10 mouse cellular contexts compared by ENCODE assay signal in genomic region chr4:151043281-151043680, GRCm38 (mm10). TPM values are rescaled to one million over a fixed set of nuclear protein-coding genes. Genes with fewer than 3 reads are reported as not detected.
DNase-seq lines count a peak whose midpoint lies in the region; ATAC-seq lines count a peak whose summit lies in the region.
"Had no signal": no experiment of that assay in that cellular context is flagged by ENCODE, and none has a peak within 500 bp of the region (broad histone marks: within the 10 kb centered on the region; RNA-seq: fewer than 3 reads in every experiment).

No protein-coding gene starts in this region.

- peak; percentile 27 for DNase-seq in layer of hippocampus, adult 11-12 months (ENCODE audit: low spot score)
- no peak for DNase-seq in layer of hippocampus, postnatal 14 days (ENCODE audit: low spot score in 2 of 2)
- DNase-seq in fibroblast of lung, adult 2 months (ENCODE audit: low read depth), result peak; percentile 36
- DNase-seq in thymus, postnatal 14 days, result no peak
- DNase-seq in right cerebral cortex, adult 18-20 months, result no peak

- no peak overlapping the region for H3K27ac ChIP-seq in hindbrain, embryonic 12.5 days
- H3K27ac ChIP-seq in limb, embryonic 15.5 days, result no peak overlapping the region
- H3K27ac ChIP-seq in midbrain, embryonic 16.5 days (ENCODE audit: low read length), result no peak overlapping the region

- no peaks in the 10 kb centered on the region for H3K9me3 ChIP-seq in hindbrain, embryonic 12.5 days (replicated peaks)
- H3K9me3 ChIP-seq in limb, embryonic 15.5 days, result no peaks in the 10 kb centered on the region
- no peaks in the 10 kb centered on the region for H3K9me3 ChIP-seq in midbrain, embryonic 16.5 days (replicated peaks; ENCODE audit: control insufficient read depth, low read length, poor library complexity, severe bottlenecking)

- ATAC-seq in hindbrain, embryonic 12.5 days (ENCODE audit: low FRiP score), result no peak
- ATAC-seq in limb, embryonic 15.5 days (ENCODE audit: insufficient number of reproducible peaks, low FRiP score, low TSS enrichment, low read depth), result no peak
- ATAC-seq in midbrain, embryonic 16.5 days, result no peak

- H3K9ac ChIP-seq in hindbrain, embryonic 12.5 days, result no peak overlapping the region
- peak overlapping the region; percentile 58; the same call in 1 of the 2 replicates for H3K9ac ChIP-seq in limb, embryonic 15.5 days
- H3K9ac ChIP-seq in midbrain, embryonic 16.5 days (ENCODE audit: low read depth, low read length), result no peak overlapping the region

- 53% methylated on average over 5 of the region's 5 CpGs for WGBS in hindbrain, embryonic 12.5 days
- WGBS in limb, embryonic 15.5 days, result 37% methylated on average over 5 of the region's 5 CpGs
- WGBS in midbrain, embryonic 16.5 days, result 45% methylated on average over 5 of the region's 5 CpGs

- peak overlapping the region; percentile 54; the same call in 1 of the 2 replicates for H3K4me3 ChIP-seq in hindbrain, embryonic 12.5 days
- peak overlapping the region; percentile 66 for H3K4me3 ChIP-seq in limb, embryonic 15.5 days
- H3K4me3 ChIP-seq in midbrain, embryonic 16.5 days (ENCODE audit: low read depth, low read length), result no peak overlapping the region

- peaks cover 11% of the 10 kb centered on the region; the same call in 1 of the 2 replicates for H3K27me3 ChIP-seq in hindbrain, embryonic 12.5 days
- H3K27me3 ChIP-seq in limb, embryonic 15.5 days, result no peaks in the 10 kb centered on the region
- H3K27me3 ChIP-seq in midbrain, embryonic 16.5 days (ENCODE audit: control insufficient read depth, insufficient read depth, low read depth, low read length), result no peaks in the 10 kb centered on the region

- peaks cover 5% of the 10 kb centered on the region; the same call in 1 of the 2 replicates for H3K36me3 ChIP-seq in hindbrain, embryonic 12.5 days
- H3K36me3 ChIP-seq in limb, embryonic 15.5 days, result peaks cover 15% of the 10 kb centered on the region
- H3K36me3 ChIP-seq in midbrain, embryonic 16.5 days (ENCODE audit: control insufficient read depth, insufficient read depth, low read length), result no peaks in the 10 kb centered on the region; the same call in none of the 2 replicates

- H3K4me1 ChIP-seq in hindbrain, embryonic 12.5 days, result peaks cover 11% of the 10 kb centered on the region
- H3K4me1 ChIP-seq in limb, embryonic 15.5 days, result peaks cover 17% of the 10 kb centered on the region
- peaks cover 5% of the 10 kb centered on the region for H3K4me1 ChIP-seq in midbrain, embryonic 16.5 days (ENCODE audit: control insufficient read depth, insufficient read depth, low read length)

- H3K4me2 ChIP-seq in hindbrain, embryonic 12.5 days (replicated peaks), result peak overlapping the region; percentile 92
- peak overlapping the region; percentile 98 for H3K4me2 ChIP-seq in limb, embryonic 15.5 days
- peak overlapping the region; percentile 99; the same call in 1 of the 2 replicates for H3K4me2 ChIP-seq in midbrain, embryonic 16.5 days (ENCODE audit: low read length)

RNA-seq across cellular contexts. Expression of gene Per3, which starts 1.2 kb away (rescaled TPM):
- 10 to 100 TPM; 18.7 to 18.9 TPM for total RNA-seq in layer of hippocampus, postnatal 14 days (2021)
- 5.6 and 6.0 TPM in 2 replicates for polyA plus RNA-seq in hindbrain, embryonic 12.5 days (2016; fragmentation: Nextera tagmentation; extraction: Ambion mirVana)
- polyA plus RNA-seq in limb, embryonic 15.5 days (2015; fragmentation: Nextera tagmentation; extraction: Ambion mirVana), result 4.7 and 4.8 TPM in 2 replicates
- polyA plus RNA-seq in midbrain, embryonic 16.5 days (2015; fragmentation: Nextera tagmentation; extraction: Ambion mirVana), result 3.4 and 3.7 TPM in 2 replicates

RNA-seq across cellular contexts. Expression of gene Vamp3, which starts 14.5 kb away (rescaled TPM):
- 10 to 100 TPM; 38.7 to 40.6 TPM for total RNA-seq in layer of hippocampus, postnatal 14 days (2021)
- polyA plus RNA-seq in hindbrain, embryonic 12.5 days (2016; fragmentation: Nextera tagmentation; extraction: Ambion mirVana), result 85.7 and 86.3 TPM in 2 replicates
- 127 and 131 TPM in 2 replicates for polyA plus RNA-seq in limb, embryonic 15.5 days (2015; fragmentation: Nextera tagmentation; extraction: Ambion mirVana)
- 45.7 and 49.8 TPM in 2 replicates for polyA plus RNA-seq in midbrain, embryonic 16.5 days (2015; fragmentation: Nextera tagmentation; extraction: Ambion mirVana)

RNA-seq across cellular contexts. Expression of gene Gm13090, which starts 46.1 kb away (rescaled TPM):
- not detected for total RNA-seq in layer of hippocampus, postnatal 14 days (2021)
- not detected in 2 replicates for polyA plus RNA-seq in hindbrain, embryonic 12.5 days (2016; fragmentation: Nextera tagmentation; extraction: Ambion mirVana)
- polyA plus RNA-seq in limb, embryonic 15.5 days (2015; fragmentation: Nextera tagmentation; extraction: Ambion mirVana), result not detected in 2 replicates
- polyA plus RNA-seq in midbrain, embryonic 16.5 days (2015; fragmentation: Nextera tagmentation; extraction: Ambion mirVana), result not detected in 2 replicates
- total RNA-seq: ES-E14; layer of hippocampus, postnatal 36 days had no signal

RNA-seq across cellular contexts. Expression of gene Uts2, which starts 46.4 kb away (rescaled TPM):
- not detected for total RNA-seq in layer of hippocampus, postnatal 14 days (2021)
- polyA plus RNA-seq in hindbrain, embryonic 12.5 days (2016; fragmentation: Nextera tagmentation; extraction: Ambion mirVana), result not detected in 2 replicates
- polyA plus RNA-seq in limb, embryonic 15.5 days (2015; fragmentation: Nextera tagmentation; extraction: Ambion mirVana), result not detected in 2 replicates
- not detected in 2 replicates for polyA plus RNA-seq in midbrain, embryonic 16.5 days (2015; fragmentation: Nextera tagmentation; extraction: Ambion mirVana)
- total RNA-seq: ES-E14; layer of hippocampus, postnatal 36 days had no signal

Comparison
In these comparisons a context has a peak if more than half of its experiments do, and no peak if none do; other contexts are left out.
1. DNase-seq: peak in layer of hippocampus, adult 11-12 months (single experiment) and fibroblast of lung, adult 2 months (single experiment); none in layer of hippocampus, postnatal 14 days (0 of 2), thymus, postnatal 14 days (single experiment) and right cerebral cortex, adult 18-20 months (single experiment).
2. Peak in every context shown above with its lines, with median percentiles within 50 percentile points of each other: H3K4me2 ChIP-seq.